Mouse (Mus musculus): ENCODE measurements around the gene Akap6.
"Not testable (repeated sequence)": the region's sequence is repeated elsewhere in the genome, so short reads cannot be mapped to it uniquely, and the experiment has no call there.

Akap6 gene

DNA sequence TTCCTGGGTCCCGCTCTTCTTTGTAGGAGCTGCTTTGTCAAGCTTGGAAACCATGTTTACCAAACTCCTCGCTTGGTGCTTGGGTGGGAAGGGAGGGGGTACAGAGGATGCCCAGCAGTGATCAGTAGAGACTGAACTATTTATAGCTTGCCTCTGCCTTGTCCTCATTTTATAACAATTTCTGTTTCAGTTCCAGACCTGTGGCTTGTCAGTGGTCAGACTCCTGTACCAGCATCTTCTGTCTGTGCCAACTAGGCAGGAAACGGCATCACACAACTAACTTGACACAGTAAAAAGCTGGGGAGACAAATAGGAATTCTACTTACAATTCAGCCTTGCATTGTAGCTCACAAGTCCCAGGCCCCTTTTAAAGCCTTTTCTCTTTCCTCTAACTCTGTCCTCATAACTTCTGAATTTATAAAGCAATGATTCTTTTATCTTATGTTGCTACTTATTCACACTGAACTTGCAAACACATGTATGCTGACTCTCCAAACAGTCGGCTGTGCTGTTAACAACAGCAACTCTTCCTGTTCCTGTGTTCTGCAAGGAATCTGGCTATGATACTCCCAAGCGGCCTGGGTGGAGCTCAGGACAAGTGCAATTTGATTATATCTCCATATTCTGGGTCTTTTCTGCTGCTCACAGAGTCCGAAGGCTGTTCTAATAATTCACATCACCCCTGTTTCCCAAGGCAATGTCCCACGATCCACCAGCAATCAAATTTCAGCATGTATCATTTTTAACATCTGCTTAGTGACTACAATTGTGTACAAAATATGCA lies 12.9 kb downstream of the Akap6 start:
- DNase-seq (ENCODE audit: low spot score) = no peak

DNA sequence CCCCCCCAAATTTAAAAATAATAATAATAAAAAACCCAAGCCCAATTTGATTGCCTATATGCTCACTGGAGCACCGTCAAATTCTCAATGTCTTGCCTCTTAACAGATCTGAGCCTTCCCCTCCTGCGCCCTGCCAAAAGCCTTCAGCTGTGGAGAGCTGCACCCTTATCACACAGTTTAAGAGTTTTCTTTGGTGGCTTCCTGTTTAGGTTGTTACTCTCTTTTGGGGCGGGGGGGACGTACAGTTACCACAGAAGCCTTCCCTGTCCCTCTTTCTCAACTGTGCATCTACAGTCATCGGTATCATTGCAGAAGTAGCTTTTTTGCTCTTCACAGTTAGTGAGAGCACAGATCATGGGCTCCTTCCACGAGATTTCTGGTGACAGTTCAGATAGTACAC lies 19.2 kb downstream of the Akap6 start:
- DNase-seq (ENCODE audit: low spot score) = no peak

DNA sequence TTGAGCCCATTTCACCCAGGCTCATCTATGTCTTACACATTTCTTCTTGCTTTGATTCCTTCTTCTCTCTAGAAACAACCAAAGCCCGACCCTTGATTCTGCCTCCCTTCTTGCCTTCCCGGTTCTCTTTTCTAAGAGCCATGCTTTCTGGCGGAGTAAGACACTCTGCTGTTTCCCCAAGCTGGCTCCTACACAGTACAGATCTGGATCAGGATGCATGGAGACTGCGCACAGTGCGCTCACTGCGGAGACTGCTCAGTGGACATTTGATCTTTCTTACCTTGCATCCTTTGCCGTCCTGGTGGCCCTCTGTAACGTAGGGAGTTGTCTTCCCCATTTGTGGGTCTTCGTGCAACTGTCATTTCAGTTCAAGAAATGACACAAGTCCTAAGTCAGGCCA lies 20.0 kb downstream of the Akap6 start:
- no peak for DNase-seq (ENCODE audit: low spot score)

DNA sequence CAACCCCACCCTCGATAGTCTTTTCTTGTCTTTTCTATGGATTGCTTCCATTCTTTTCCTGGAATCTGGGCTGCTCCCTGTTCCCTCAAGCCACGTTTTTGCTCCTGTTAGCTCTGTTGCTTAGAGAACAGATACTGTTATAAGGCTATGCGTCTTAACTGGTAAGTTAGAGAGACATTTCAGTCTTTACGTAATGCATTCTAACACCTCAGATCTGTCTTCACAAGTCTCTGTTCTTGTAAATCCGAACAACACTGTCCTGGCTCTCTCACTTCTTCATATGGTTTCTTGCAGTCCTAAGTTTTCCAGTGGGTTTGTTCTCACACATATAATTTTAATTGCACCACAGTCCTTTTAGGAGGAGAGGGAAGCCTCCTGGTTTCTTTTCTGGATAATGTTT lies 20.5 kb downstream of the Akap6 start:
- DNase-seq (ENCODE audit: low spot score) = no peak

DNA sequence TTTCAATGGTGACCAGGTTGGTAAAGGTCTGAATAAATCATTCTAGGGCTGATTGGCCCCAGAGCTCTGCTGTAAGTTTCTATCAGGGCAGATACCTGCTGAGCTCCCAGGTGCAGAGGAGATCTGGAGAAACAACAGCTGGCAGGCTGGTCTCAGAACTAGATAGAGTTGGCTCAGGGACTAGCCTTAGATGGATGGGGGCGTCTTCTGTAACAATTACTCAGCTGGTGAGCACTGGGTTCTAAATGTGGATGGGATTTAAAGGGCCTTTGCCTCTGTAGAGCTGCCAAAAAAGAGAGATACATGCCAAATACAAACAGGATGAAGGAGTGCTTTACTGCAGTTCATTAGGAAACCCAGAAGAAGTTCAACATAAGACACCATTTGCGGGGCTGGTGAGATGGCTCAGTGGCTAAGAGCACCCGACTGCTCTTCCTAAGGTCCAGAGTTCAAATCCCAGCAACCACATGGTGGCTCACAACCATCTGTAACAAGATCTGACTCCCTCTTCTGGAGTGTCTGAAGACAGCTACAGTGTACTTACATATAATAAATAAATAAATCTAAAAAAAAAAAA lies 24.9 kb downstream of the Akap6 start:
- DNase-seq (ENCODE audit: low spot score) = not testable (repeated sequence)

DNA sequence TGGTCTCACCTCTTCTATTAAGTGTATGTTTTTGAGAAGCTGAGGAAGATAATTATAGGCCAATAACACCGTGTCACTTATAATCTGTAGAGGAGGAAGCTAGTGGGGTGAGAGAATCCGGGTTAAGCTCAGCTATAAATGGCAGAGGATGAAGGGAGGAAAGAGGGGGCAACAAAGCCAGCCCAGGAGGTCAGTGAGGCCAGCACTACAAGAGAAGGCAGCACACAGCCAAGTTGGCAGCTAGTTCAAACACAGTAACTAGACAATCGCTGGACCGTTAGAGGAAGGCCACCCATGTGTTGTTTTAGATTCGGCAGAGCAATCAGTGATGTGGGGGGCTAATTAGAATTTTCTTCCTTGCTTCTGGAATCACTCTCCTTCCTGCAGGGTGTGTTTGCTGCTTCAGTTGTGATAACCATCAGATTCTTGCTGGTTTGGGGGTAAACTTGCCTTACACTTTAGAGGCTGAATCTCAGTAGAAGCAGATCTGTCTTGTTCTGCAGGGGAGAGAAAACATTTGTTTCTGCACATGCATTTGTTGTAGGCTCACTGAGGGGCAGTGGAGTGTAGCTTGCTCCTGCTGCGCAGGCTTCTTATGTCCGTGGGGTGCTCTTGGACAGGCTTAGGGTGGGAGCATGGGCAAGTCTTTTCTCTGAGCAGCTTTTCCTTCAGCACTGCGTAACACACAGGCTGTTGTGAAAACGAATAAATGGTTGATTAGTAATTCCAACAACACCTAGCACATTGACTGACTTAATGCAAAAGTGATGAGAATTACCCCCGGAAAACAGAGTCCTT lies 27.4 kb downstream of the Akap6 start:
- DNase-seq (ENCODE audit: low spot score) = no peak

DNA sequence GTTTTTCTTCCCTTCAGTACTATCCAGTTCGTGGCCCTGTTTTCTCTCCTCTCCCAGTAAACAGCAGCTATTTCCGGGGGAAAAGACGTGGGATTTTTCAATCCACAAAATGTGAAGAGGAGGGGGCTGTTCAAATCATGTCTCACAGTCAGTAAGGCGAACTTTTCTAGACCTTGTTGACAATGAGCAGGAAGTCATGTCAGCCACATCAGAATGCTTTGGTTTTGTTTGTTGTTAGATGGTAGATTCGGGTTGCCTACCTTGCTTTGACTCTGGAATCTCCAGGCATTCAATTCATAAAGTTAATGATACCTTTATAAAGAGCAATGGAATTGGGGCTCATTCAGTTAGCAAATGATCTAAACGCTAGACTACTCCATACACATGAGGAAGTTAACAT lies 30.2 kb downstream of the Akap6 start:
- DNase-seq (ENCODE audit: low spot score) = no peak

DNA sequence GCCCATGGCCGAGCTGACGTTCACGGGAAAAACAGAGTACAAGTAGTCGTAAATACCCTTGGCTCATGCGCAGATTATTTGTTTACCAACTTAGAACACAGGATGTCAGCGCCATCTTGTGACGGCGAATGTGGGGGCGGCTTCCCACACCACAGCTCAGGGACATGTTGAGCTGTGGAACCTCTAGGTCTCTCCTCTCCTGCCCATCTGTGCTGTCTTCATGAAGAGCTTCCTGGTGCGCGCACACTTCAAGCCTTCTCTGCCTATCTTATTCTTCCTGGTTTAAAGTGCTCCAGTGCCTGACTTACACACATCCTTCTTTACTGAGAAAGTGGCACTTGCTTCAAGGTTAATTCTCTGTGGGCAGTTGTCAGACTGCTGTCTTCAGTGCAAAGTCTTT lies 36.0 kb downstream of the Akap6 start:
- DNase-seq (ENCODE audit: low spot score) = not testable (repeated sequence)

DNA sequence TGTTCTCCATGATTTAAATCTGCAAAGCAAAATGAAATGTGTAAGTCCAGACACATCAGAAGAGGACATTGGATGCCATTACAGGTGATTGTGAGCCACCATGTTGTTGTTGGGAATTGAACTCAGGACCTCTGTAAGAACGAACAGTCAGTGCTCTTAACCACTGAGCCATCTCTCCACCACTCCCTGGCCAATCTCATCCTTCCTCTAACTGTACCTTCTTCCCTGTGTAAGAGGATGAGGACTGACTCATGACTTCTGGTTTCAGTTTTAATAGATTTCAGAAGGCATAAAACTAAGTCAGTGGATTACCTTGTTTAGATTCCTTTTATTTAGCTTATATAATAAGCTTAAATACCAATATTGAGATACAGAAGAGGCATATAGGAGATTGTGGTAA lies 38.0 kb downstream of the Akap6 start:
- DNase-seq (ENCODE audit: low spot score) = no peak

DNA sequence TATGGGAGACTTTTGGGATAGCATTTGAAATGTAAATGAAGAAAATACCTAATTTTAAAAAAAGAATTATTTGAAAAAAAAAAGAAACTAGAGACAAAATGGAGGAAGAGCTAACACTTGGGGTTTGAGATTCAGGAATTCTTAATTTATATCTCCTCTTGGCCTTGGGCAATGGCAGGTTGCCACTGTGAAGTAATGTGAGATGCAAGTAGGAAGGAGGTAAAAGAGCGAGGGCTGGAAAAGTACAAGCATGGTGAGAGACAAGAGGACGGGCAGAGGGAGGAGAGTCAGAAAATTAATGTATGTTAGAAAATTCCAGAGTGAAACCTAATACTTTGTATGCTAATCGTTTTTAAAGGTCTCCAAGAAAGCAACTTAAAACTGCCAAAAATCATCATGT lies 40.1 kb downstream of the Akap6 start:
- DNase-seq (ENCODE audit: low spot score) = no peak

DNA sequence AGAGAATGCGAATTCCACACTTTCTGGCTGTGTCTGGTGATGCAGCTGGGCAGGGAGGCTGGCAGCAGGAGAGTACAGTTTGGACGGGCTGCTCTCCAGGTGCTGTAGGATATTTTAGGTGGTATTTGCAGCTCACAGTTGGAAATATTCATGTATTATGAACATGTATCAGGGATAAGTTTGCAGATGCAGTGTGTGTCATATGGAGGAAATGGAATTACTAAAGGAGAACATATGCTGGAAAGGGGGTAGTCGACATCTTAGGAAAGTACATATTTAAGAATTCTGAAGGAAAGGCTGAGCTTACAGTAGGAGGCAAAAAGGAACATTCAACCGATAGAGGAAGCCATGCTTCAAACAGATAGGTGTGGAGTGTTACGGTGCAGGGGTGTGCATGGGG lies 42.6 kb downstream of the Akap6 start:
- DNase-seq (ENCODE audit: low spot score) = no peak

DNA sequence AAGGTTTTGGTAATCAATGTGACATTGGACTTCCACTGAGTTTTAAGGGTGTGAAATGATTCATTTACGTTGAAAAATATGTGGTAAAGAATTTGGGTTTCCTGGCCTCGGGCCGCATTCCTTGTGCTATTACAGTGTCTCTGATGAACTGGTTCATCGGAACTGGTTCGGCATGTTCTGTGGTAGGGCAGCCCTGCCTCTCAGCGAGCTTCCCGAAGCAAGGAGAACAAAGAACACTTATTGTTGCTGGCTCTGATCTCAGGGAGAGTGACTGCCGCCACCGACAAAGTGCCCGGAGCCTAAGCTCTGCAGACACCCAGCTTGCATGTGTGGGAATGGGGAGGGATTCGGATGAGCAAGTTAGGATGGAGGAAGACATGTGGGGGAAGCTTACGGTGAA lies 50.8 kb downstream of the Akap6 start:
- DNase-seq (ENCODE audit: low spot score) = no peak

DNA sequence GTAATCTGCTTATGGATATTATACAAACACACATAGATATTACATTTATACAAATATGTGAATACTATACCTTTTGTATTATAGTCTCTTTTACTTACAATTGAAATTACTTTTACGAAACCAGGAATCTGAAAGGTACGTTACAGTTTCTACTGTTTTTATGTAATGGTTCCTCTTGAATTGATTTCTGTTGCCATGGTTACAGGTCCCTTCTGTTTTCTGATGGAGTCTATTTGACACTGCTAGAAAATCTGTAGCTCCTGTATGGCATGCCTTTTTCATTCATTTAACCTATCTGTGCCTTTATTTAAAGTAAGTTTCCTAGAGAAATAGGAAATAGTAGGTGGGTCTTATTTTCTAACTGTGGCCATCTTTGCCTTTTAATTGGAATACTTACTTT lies 56.5 kb downstream of the Akap6 start:
- DNase-seq (ENCODE audit: low spot score) = no peak

DNA sequence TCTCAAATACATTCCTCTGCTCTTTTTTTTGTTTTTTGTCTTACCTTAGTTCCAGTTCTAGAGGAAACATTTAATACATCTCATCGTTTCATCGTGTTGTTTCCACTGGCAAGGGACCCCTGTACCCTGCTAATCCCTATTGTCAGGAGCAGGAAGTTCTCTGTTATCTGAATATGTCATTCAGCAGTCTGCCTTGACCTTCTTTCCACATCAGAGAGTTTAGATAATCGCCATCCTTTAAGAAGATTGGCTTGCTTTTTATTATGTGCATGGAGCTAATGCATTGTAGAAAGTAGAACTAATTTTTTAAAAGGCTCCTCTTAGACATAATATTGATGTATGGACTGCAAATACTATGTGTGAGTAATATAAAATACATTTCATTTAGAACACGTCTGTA lies 58.7 kb downstream of the Akap6 start:
- no peak for DNase-seq (ENCODE audit: low spot score)

DNA sequence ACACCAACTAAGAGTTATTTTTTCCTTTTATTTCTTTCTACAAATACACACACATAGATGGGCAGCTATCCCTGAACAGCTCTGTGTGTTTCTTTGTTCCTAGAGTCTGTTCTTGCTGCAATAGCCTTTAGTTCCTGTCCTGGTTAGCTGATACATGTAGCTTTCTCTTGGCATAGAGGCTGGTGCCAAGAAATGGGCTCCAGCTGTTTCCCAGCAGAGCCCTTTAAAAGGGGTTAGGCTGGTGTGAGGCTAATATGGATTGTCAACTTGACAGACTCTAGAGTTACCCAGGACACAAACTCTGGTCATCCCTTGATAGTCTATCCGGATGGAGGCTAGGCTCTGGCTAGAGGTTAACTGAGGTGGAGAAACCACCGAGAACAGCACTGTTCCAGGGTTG lies 64.9 kb downstream of the Akap6 start:
- DNase-seq (ENCODE audit: low spot score) = no peak

DNA sequence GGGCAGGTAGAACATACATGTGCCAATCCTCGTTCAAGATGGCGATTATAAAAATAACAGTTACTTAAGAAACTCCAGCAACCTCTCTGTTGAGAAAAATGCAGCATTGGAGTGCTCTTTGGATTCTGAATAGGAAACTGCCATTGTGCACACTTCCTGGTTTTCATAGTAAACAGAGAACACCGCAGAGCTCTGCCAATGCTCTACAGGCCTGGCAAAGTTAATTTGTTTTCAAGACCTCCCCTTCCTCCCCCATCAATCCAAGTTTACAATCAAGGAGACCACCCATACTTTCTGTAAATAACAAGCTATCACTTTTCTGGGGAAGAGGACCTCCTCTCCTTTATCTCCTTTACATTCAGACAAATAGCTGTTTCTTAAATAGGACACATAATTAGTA lies 65.6 kb downstream of the Akap6 start:
- no peak for DNase-seq (ENCODE audit: low spot score)

DNA sequence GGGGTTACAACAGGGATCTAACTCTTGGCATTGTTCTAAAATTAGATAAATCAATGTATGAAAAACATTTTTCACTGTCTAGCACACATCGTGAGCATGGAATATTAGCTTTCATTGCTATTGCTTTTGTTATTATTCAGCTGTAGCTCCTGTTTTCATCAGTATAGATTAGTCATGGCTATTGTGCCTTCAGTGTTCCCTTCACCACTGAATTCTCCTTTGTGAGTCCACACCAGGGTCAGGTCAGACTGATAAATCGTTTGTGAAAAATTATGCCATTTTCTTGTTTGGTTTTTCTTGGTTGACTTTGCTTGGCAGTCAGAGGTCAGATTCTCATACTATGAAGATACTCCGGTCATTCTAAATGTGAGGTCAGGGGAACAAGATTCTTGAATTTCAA lies 70.4 kb downstream of the Akap6 start:
- peak; percentile 52 for DNase-seq (ENCODE audit: low spot score)

DNA sequence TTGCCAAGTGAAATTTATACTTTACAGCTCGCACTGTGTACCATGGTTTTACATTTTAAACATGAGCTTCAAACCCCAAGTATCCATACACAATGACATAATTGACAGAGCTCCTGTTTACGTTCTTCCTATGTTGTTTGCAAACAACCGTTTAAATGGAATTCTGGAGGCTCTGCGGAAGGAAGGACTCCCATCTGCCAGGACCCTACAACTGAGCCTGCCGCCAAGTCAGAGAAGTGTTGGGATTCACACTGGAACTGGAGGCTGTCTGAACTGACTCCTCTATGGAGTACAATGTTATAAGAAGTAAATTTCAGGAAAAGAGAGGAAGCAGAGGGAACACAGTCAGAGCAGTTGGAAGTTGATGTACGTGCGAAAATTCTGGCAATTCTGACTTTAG lies 72.7 kb downstream of the Akap6 start:
- no peak for DNase-seq (ENCODE audit: low spot score)

DNA sequence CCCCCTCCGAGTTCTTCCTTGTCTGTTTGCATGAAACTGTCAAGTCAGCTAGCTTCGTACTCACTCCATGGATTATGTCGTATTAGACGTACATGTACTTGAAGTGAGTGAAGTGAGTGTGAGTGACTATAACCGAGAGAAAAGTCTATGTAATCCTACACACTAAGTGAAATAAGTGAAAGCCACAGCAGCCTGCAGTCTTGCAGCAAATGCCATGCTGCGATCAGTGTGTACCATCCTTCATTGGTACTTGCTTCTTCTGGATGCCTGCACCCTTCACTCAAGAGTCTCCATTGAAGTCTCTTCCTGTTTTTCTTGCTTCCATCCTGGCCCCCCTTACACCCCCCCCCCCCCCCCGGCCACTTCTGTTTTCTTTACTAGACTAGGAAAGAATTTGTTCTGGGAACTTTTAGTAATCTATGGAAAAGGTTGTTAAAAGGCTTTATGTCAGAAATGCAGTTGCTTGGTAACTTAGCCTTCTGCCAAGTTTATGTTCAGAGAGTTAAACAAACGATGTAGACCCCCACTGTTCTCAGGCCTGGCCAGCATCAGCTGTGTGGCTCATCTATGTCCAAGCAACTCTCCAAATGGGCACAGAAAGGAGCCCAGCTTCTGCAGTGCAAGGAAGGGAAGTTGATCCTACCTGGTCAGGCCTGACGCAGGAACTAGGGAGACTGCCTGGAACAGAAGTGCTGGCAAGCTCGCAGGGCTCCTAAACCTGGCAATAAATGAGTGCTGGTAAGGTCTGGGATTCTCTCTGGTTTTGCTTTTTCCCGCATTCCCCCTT lies 73.5 kb downstream of the Akap6 start:
- peak; percentile 33 for DNase-seq (ENCODE audit: low spot score)

DNA sequence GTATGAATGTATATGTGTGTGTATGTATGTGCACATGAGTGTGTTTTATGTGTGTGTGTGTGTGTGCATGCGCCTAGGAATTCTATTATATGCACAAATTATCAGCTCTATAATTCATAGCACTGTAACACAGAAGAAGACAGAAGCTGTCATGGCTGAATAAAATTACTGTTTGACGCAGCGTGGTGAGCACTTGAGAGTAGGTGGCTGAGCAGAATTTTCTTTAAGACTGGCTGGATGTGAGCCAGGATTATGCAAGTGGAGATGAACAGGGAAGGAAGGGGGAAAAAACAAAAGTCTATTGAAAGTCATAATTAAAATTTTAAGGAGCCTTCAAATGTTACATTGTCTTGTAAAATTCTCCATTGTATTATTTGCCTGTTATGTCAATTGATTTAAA lies 74.7 kb downstream of the Akap6 start:
- DNase-seq (ENCODE audit: low spot score) = no peak

DNA sequence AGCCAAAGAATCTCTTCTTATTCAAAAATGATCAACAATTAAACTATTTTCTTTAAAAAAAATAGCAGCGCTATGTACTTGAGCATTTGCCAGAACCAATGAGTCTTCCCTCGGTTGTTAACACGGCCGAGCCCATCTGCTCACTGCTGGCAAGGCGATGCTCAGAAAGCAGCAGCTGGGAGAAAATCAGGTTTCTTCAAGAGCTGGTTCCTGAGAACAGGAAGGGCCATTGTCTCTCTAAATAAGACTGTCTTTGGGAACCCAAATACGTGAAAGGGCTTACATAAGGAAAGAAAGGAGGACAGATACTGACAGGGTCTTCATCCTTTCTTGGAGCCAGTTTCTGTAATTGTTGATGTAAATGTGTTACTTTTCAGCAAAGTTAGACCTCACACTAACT lies 75.2 kb downstream of the Akap6 start:
- peak; percentile 52 for DNase-seq (ENCODE audit: low spot score)

DNA sequence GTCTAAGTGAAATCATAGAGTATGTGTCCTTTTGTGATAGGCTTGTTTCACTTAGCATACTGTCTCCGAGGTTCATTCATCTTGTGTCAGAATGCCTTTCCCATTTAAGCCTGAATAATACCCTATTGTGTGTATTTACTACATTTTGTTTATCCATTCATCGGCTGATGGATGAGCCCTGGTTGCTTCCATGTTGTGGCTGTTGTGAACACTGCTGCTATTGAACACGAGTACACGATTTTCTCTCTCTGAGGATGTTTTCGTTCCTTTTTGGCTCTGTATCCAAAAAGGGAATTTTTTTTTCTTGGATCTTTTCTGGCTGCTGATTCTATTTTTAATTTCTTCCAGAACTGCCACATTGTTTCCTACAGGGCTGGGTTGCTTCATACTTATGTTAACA lies 81.0 kb downstream of the Akap6 start:
- DNase-seq (ENCODE audit: low spot score) = peak; percentile 39

DNA sequence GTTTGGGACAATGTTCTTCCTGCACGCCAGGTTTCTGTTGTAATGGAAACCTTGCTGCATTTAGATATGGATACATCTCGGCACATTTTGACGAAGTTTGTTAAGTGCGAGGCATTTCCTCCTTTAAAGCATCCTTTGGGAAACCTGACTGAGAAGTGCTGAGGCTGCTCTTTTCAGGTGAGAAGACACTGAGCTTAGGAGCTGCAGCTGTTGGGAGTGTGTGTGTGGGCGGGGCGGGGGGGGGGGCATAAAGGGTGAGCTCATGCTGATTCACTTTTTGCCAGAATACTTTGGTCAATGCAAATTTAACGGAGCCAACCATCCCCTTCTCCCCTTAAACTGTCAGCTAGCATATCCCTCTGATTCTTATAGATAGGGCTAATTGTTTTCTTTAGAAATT lies 81.9 kb downstream of the Akap6 start:
- no peak for DNase-seq (ENCODE audit: low spot score)
